Mouse (Mus musculus): ENCODE measurements at regions not wholly inside any gene's neighbourhood (a gene's known extent, or its start where the extent isn't known, plus 50 kb on each side); places are given as distances from the start of the nearest gene placed in this dataset.

- no peak for DNase-seq (ENCODE audit: low spot score in 2 of 2)
Observed at GRCm38 (mm10) chr5:28919296-28920063, 276.3 kb upstream of the Rnf32 start.

- DNase-seq (ENCODE audit: low spot score in 2 of 2) = no peak
Observed at GRCm38 (mm10) chr5:28904500-28904899, 291.3 kb upstream of the Rnf32 start.

GRCm38 (mm10) chr5:28903805-28904320, 291.9 kb upstream of the Rnf32 start:
- no peak for DNase-seq (ENCODE audit: low spot score in 2 of 2)

DNA sequence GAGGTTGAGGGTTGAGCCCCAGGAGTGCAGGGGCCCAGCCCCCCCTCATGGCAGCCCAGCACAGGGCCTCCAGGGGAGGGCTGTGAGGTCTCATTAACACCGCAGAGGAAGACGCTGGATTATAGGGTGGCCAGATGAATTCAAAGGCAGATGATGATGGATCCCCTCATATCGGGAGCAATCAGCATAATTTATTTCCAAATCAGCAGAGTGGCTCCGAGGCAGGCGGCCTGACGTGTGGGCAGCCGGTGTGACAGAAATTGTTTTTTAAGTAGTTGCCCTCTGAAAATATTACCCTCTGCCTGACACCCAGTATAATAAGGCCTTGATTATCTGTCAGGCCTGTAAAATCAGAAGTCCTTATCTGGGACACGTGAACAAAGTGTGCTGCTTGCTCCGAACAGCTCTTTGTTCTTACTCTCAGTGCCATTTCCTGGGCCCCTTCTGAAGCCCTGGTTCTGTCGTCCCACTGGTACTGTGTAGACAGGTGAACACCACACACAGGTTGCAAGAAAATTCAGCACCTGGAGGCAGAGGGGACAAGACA, 303.0 kb upstream of the Rnf32 start:
- no peak for DNase-seq (ENCODE audit: low spot score in 2 of 2)

DNA sequence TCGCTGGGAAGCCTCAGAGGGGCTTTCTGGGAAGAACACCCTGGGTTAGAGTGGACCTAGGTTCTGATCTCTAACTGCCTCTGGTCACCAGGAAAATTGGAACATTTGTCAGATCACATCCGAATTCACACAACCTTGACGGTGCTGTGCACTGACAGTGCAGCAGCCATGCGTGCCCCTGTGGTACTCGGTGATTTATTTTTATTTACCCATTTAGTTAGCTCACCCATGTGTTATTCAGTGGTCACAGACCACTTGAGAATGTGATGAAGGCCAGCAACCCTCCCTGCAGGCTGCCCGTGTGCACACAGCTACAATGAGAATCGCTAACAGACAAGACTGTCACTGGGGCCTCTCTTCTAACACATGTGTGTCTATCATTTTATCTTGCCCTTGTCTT, 303.8 kb upstream of the Rnf32 start:
- no peak for DNase-seq (ENCODE audit: low spot score in 2 of 2)

DNA sequence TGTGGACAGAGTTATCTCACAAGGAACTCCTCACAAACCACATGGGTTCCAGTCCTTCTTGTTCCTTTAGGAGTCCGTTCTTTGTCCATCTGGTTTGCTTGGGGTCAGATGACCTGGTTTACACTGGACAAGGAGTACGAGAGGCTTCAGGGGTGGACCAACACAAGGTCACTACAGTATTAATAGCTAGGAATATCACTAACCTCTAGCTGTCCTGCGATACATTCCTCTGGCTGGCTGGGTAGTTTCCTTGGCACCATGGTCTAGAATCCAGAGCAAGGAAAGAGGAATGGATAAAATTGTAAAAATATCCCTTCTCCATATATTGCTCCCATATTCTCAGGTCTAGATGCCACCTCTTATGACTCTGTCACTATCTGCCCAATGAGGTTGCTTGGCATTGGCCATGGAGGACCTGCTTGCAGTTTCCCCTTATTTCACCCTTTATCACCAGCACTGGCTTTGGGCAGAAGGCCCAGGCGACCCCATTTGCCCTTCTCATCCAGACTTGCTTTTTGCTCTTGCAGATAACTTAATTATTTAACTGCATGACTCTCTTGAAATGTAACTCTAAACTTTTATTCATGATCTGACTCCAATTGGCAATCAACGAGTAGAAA, 310.9 kb upstream of the Rnf32 start:
- no peak for DNase-seq (ENCODE audit: low spot score in 2 of 2)

GRCm38 (mm10) chr5:28876199-28876598, 319.6 kb upstream of the Rnf32 start:
- DNase-seq (ENCODE audit: low spot score in 2 of 2) = no peak

DNA sequence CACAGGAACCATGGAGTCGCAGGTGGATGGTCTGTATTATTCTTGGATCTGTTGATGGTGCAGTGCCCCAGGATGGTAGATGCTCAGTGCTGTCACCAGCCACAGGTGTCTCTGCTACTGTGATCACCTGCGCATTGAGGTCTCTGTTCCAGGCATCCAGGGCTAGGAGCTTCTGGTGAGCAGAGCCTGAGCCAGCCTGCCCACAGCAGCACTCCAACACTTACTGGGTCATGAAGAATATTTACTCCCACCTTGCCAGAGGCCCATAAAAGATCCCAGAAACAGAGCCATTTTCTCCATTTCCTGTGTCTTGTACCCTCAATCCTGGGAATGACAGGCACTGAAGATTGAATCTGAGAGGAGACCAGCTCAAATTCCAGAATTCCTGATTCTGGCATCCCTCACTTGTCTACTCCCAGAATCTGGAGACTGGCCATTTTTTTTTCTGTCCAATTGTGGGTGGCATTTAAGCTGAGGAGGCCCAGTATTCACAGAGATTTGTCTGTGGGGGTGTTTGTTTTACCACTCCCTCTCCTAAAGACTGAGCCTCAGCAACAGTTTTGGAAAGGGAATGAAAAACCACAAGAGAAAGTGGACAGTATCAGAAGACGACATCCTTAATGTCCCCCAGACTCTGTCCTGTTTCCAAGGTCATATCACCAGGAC, 322.1 kb upstream of the Rnf32 start:
- no peak for DNase-seq (ENCODE audit: low spot score in 2 of 2)

DNA sequence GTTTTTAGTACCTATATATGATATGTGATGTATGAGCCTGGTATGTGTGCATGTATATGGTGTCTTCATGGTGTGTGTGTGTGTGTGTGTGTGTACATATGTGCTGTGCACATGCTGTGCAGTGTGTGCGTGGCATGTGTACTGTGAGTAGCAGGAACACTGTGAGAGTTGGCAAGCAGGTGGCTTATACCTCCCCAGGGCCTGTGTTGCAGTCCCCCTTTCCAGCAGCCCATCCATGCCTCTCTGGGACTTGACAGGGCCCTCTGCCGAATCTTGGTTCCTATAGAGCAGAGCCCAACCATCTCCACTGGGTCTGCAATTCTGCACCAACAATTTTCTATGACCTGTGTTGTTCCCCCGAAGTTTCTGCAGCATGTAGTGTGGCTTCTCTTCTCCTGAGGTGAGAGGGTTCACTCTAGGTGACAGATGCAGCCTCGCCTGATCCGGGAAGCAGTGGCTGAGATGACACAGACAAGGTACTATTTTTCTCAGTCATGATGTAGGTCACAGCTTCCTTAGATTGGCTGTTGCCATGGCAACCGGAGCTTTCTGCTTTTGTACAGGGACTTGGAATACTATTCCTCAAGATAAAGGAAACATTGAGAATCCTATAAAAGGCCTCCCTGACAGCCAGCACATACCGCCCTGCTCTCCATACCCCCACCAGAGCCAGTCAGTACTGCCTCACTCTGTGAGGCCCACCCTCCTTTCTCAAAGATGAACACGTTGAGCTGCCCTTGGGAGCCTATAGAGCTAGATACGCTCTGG, 336.0 kb upstream of the Rnf32 start:
- peak; percentile 39 to 60 for DNase-seq (ENCODE audit: low spot score in 2 of 2)

DNA sequence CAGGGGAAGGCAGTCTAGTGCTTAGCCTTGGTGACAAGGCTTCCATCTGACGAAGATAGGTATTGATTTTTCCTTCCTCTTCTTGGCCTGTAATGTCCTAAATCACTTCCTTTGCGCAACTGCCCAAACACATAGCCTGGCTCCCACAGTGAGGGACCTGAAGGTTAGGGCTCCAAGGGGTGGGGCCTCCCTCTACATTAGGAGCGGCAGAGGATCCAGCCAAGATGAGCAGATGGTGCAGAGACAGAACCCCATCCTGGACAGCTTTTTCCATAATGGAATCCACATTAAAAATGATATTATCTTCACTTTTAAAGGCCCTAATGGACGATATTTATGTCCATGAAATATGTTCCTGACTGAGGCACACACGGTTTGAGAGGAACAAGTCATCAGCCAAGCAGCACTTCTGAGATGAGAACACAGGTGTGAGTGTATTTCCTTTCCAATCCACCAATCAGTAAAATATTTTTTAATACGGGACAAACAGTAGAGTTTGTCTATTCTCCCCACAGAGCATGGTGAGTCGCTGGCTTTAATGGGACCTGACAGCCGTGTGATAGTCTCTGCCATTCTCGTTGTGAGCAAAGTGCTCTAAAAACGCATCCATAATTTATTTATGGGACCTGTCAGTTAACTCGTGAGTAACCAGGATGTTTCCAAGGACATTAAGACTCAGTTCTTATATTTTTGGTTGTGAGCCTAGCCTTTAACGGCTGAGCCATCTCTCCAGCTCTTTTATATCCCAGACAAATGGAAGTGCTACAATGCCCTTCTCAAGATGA, 357.5 kb upstream of the Rnf32 start:
- DNase-seq (ENCODE audit: low spot score in 2 of 2) = no peak

GRCm38 (mm10) chr5:28819091-28819490, 352.0 kb upstream of the Shh start:
- peak in 1 of 2 experiments; percentile 33 for DNase-seq (ENCODE audit: low spot score in 2 of 2)

DNA sequence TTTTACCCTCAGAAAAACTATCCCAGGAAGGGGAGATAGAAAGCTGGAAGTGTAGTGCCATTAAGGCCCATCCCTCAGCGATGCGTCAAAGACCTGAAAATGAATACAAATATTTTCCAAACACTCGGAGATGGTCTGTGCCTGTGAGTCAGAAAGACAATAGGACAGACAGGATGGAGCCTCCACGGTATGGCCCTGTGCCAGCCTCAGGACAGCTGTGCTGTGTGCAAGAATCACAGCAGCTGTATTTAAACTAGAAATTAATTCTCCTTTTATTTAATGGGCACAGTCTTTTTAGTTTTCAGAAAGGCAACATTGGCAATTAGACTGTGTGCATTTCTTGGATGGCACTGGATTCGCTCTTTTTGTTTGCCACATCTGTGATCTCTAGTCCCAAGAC, 340.9 kb upstream of the Shh start:
- DNase-seq (ENCODE audit: low spot score in 2 of 2) = no peak

DNA sequence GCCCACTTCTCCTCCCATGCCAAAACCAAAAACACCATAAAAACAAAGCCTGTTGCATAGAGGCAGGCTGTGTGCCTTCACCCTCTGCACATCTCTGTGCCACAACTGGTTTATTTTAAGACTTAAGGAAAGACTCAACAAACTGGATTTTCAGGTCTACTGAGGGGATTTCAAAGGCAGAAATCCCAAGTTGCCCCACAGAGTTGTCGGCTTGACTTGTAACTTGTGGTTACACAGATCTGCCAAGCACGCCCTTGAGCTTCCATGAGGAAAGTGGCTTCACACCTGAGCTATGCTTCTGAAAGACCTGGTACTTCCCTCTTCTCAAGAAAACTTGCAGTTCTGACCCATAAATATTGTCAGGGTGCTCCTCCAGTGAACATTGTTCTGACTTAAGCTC, 332.4 kb upstream of the Shh start:
- DNase-seq (ENCODE audit: low spot score in 2 of 2) = no peak

DNA sequence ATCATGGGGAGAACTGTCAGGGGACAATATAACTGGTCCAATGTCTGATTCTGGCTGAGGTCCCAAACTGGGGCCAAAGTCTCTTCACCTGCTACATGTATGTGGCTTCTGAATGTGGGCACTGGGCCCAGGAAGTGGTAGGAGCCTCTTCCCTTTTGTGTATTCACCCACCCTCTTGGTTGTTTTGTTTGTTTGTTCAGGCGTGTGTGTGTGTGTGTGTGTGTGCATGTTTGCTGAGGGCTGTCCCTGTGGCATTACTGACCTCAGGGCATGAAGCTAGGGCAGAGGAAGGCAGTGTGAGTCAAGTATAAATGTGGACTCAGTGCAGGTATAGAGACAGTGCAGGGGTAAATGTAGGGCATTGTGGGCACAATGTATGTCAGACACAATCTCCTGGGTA, 331.3 kb upstream of the Shh start:
- no peak for DNase-seq (ENCODE audit: low spot score in 2 of 2)

GRCm38 (mm10) chr5:28795130-28795758, 328.2 kb upstream of the Shh start:
- no peak for DNase-seq (ENCODE audit: low spot score in 2 of 2)

DNA sequence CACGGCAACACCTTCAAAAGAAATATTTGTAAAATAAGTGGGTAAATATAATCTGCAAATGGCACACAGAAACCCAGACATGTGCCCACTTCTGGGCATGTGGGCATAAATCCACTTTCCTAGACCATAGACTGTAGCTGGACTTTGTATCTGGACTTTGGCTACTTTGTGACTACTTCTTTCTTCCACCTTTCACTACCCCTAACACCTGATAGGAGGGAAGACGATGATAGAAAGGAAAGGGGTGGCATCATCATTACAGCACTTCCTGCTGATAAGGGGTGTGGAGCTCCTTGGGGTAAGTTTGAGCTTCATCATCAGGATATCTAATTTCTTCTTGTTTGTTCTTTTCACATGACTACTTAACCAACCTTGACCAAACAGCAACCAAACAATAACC, 326.7 kb upstream of the Shh start:
- no peak for DNase-seq (ENCODE audit: low spot score in 2 of 2)

DNA sequence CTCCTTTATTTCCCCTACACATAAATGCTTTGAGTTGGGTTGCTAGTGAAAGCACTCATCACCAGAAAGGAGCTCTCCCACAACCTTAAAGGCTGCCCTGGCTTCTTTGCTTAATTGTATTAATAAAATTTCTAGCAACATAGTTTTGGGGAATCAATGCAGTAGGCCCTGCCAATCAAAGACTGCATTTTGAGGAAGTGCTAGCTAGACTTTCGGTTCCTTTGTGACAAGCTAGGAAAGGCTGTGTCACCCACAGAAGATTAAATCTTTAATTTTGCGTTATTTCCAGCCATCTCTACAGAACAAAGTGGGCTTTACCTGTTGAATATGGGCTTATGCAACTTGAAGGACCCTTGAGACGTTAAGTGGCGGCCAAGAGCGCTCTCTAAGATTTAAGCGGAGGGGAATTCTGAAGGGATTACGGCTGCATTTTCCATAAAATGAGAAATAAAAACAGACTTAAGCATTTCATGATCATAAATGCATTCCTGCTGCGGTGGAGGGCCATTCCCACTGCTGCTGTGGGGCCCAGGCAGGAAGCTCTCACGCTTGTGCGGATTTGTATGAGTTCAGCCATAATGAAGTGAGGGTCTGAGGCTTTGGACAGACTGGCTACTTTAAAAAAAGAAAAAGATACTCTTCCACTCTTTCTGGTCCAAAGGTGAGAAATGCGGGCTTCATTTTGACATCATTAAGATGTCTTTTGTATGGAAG, 318.4 kb upstream of the Shh start:
- DNase-seq (ENCODE audit: low spot score in 2 of 2) = no peak

DNA sequence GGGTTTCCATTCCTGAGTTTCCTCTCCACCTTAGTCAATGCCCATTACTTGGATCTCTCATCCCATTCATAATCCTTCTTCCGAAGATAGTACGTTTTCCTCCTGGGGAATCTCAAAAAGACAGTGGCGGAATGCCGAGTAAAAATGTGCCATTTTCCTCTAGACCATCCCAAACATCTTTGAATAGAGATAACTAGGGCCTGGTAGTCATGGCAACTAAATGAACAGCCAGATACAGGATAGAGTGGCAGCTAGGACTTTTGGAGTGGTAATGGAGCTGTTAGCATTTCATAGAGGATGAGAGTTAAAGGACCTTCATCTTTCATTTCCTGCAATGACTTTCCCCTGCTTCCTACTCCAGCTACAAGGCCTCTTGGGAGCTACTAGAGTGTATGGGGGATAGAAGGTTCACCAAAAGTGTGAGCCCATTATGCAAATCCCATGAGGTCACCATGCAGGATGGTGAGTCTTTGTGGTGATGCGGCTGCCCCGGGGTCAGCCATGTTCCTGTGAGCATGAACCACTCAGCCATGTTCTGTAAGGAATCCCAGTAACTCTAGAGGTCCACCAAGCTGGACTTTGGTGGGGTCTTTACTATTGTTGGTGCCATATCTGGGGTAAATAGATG, 317.4 kb upstream of the Shh start:
- no peak for DNase-seq (ENCODE audit: low spot score in 2 of 2)
